Comparison of ENCODE assay signal across 18 mouse cellular contexts in genomic region chr13:35755655-35756283, GRCm38 (mm10).
A peak's percentile ranks its signal among the peaks of the same experiment; 100 is the strongest.
DNase-seq lines count a peak whose midpoint lies in the region; ATAC-seq and TF ChIP-seq lines count a peak whose summit lies in the region.
"Had no signal": no experiment of that assay in that cellular context is flagged by ENCODE, and none has a peak within 500 bp of the region (broad histone marks: within the 10 kb centered on the region; RNA-seq: fewer than 3 reads in every experiment).

No protein-coding gene starts in this region.

- TF ChIP-seq EP300 in MEL (IDR thresholded peaks at IDR 0.05; ENCODE audit: low read depth in 1 of 2, low read length in 2 of 2): peak; percentile 91 to 94

- TF ChIP-seq CTCF in MEL (IDR thresholded peaks at IDR 0.05 in 2 of 3, conservative IDR thresholded peaks at IDR 0.05 in 1 of 3; ENCODE audit: control insufficient read depth in 1 of 3, insufficient read depth in 1 of 3, low read depth in 2 of 3, low read length in 3 of 3, poor library complexity in 1 of 3, severe bottlenecking in 1 of 3): no peak

- H3K4me2 ChIP-seq in kidney, embryonic 16.5 days (replicated peaks; ENCODE audit: low read depth, low read length): no peak overlapping the region
- no peak overlapping the region for H3K4me2 ChIP-seq in intestine, embryonic 16.5 days (ENCODE audit: low read depth, low read length)
- H3K4me2 ChIP-seq: limb, embryonic 15.5 days; midbrain, embryonic 15.5 days; neural tube, embryonic 13.5 days had no signal

- no peak overlapping the region for H3K9ac ChIP-seq in kidney, embryonic 16.5 days (replicated peaks; ENCODE audit: low read length)
- peak overlapping the region; percentile 58 for H3K9ac ChIP-seq in MEL (ENCODE audit: control insufficient read depth, low read depth, low read length, poor library complexity, severe bottlenecking)
- H3K9ac ChIP-seq in intestine, embryonic 16.5 days (ENCODE audit: low read depth, low read length): no peak overlapping the region
- H3K9ac ChIP-seq: limb, embryonic 15.5 days; midbrain, embryonic 15.5 days; neural tube, embryonic 13.5 days had no signal

- TF ChIP-seq RAD21 in MEL (IDR thresholded peaks at IDR 0.05; ENCODE audit: low read depth, low read length): no peak

- DNase-seq in kidney, postnatal 10 days: no peak
- peak; percentile 89 for DNase-seq in MEL (ENCODE audit: low read depth, low spot score)
- no peak for DNase-seq in limb, embryonic 10.5 days (ENCODE audit: low spot score)
- DNase-seq in heart, adult 11 months: no peak
- no peak for DNase-seq in cerebellum, postnatal 10 days
- DNase-seq: cerebellum, adult 2 months; gastrocnemius, postnatal 36 days; heart, postnatal 10 days had no signal

- TF ChIP-seq POLR2A in MEL (IDR thresholded peaks at IDR 0.05; ENCODE audit: control insufficient read depth in 1 of 2, insufficient read depth in 1 of 2, low read depth in 1 of 2, low read length in 2 of 2, poor library complexity in 1 of 2): no peak; a peak in 1 of 4 replicates

- H3K36me3 ChIP-seq in kidney, embryonic 16.5 days (ENCODE audit: insufficient read depth, low read length): no peaks in the 10 kb centered on the region
- peaks cover 2 to 83% of the 10 kb centered on the region in 2 experiments; a peak in 2 of 4 replicates for H3K36me3 ChIP-seq in MEL (ENCODE audit: control insufficient read depth in 1 of 2, insufficient read depth in 2 of 2, low read length in 2 of 2)
- no peaks in the 10 kb centered on the region for H3K36me3 ChIP-seq in intestine, embryonic 16.5 days (ENCODE audit: control insufficient read depth, insufficient read depth, low read length)
- H3K36me3 ChIP-seq in limb, embryonic 10.5 days: no peaks in the 10 kb centered on the region
- H3K36me3 ChIP-seq: limb, embryonic 15.5 days; midbrain, embryonic 15.5 days; neural tube, embryonic 13.5 days had no signal

- no peak overlapping the region for H3K27ac ChIP-seq in kidney, embryonic 16.5 days (ENCODE audit: low read length)
- H3K27ac ChIP-seq in MEL (ENCODE audit: control insufficient read depth, low read depth, low read length): peak overlapping the region; percentile 99
- no peak overlapping the region for H3K27ac ChIP-seq in intestine, embryonic 16.5 days (ENCODE audit: low read length)
- H3K27ac ChIP-seq in limb, embryonic 10.5 days: no peak overlapping the region
- H3K27ac ChIP-seq: hindbrain, postnatal 0 days; left cerebral cortex, adult 2 months; limb, embryonic 15.5 days; midbrain, embryonic 15.5 days; neural tube, embryonic 13.5 days had no signal

- no peaks in the 10 kb centered on the region for H3K27me3 ChIP-seq in kidney, embryonic 16.5 days (ENCODE audit: insufficient read depth, low read length)
- no peaks in the 10 kb centered on the region for H3K27me3 ChIP-seq in MEL (ENCODE audit: control insufficient read depth in 1 of 2, insufficient read depth in 2 of 2, low read length in 2 of 2)
- H3K27me3 ChIP-seq in intestine, embryonic 16.5 days (replicated peaks; ENCODE audit: control insufficient read depth, insufficient read depth, low read length): no peaks in the 10 kb centered on the region
- H3K27me3 ChIP-seq in limb, embryonic 10.5 days (ENCODE audit: low read depth, poor library complexity, severe bottlenecking): no peaks in the 10 kb centered on the region
- H3K27me3 ChIP-seq: CH12.LX; limb, embryonic 15.5 days; midbrain, embryonic 15.5 days; neural tube, embryonic 13.5 days; Patski had no signal

- no peaks in the 10 kb centered on the region for H3K9me3 ChIP-seq in kidney, embryonic 16.5 days (ENCODE audit: low read length)
- H3K9me3 ChIP-seq in MEL (replicated peaks; ENCODE audit: insufficient read depth, low read length): no peaks in the 10 kb centered on the region
- H3K9me3 ChIP-seq in intestine, embryonic 16.5 days (ENCODE audit: control insufficient read depth, low read length): no peaks in the 10 kb centered on the region
- H3K9me3 ChIP-seq in limb, embryonic 10.5 days (replicated peaks): no peaks in the 10 kb centered on the region
- H3K9me3 ChIP-seq: limb, embryonic 15.5 days; midbrain, embryonic 15.5 days; neural tube, embryonic 13.5 days had no signal

- peaks cover 21% of the 10 kb centered on the region; the same call in 1 of the 2 replicates for H3K4me1 ChIP-seq in kidney, embryonic 16.5 days (ENCODE audit: insufficient read depth, low read length)
- H3K4me1 ChIP-seq in MEL (ENCODE audit: control insufficient read depth in 1 of 2, insufficient read depth in 2 of 2, low read length in 2 of 2): peaks cover 54 to 77% of the 10 kb centered on the region in 2 experiments
- peaks cover 12% of the 10 kb centered on the region for H3K4me1 ChIP-seq in intestine, embryonic 16.5 days (ENCODE audit: control insufficient read depth, insufficient read depth, low read length)
- H3K4me1 ChIP-seq in limb, embryonic 10.5 days: peaks cover 22% of the 10 kb centered on the region; the same call in 1 of the 2 replicates
- H3K4me1 ChIP-seq: midbrain, embryonic 15.5 days had no signal

- peaks cover 76% of the 10 kb centered on the region for H3K79me2 ChIP-seq in MEL (ENCODE audit: control insufficient read depth, insufficient read depth, low read length, poor library complexity)

- 27% methylated on average over 8 of the region's 8 CpGs for WGBS in kidney, embryonic 16.5 days
- WGBS in intestine, embryonic 16.5 days: 57% methylated on average over 8 of the region's 8 CpGs
- WGBS in limb, embryonic 10.5 days: 57% methylated on average over 8 of the region's 8 CpGs

- H3K4me3 ChIP-seq in kidney, embryonic 16.5 days (ENCODE audit: low read length): no peak overlapping the region
- H3K4me3 ChIP-seq in MEL (ENCODE audit: control insufficient read depth in 1 of 2, insufficient read depth in 1 of 2, low read depth in 2 of 2, low read length in 2 of 2): peak overlapping the region; percentile 26 to 44
- H3K4me3 ChIP-seq in intestine, embryonic 16.5 days (ENCODE audit: low read length): no peak overlapping the region
- H3K4me3 ChIP-seq in limb, embryonic 10.5 days: no peak overlapping the region
- H3K4me3 ChIP-seq: left cerebral cortex, adult 2 months; limb, embryonic 15.5 days; midbrain, embryonic 15.5 days; neural tube, embryonic 13.5 days had no signal

- peak; percentile 74 for ATAC-seq in kidney, embryonic 16.5 days (ENCODE audit: low FRiP score, low TSS enrichment)
- ATAC-seq in intestine, embryonic 16.5 days: peak; percentile 76
- peak; percentile 53 for ATAC-seq in megakaryocyte-erythroid progenitor cell, adult 5-6 weeks (replicated peaks; ENCODE audit: low FRiP score, low TSS enrichment, poor library complexity, severe bottlenecking)
- ATAC-seq: hindbrain, postnatal 0 days; midbrain, embryonic 15.5 days; Patski had no signal

TF ChIP-seq in MEL, 35 proteins besides CTCF, POLR2A, EP300 and RAD21 (continues in another document):
- TF ChIP-seq GABPA (IDR thresholded peaks at IDR 0.05; ENCODE audit: low read depth, low read length) (no peak), HCFC1 (IDR thresholded peaks at IDR 0.05; ENCODE audit: low read depth, low read length) (no peak), ZC3H11A (IDR thresholded peaks at IDR 0.05; ENCODE audit: low read depth, low read length) (no peak), TBP (IDR thresholded peaks at IDR 0.05; ENCODE audit: low read depth, low read length) (0 out of 2 replicates have a peak, but pooled peaks have one; percentile 50), MYB (IDR thresholded peaks at IDR 0.05; ENCODE audit: low read depth, low read length) (peak; percentile 55; the same call in 1 of the 2 replicates), SIN3A (IDR thresholded peaks at IDR 0.05; ENCODE audit: low read length) (peak; percentile 80), ETS1 (IDR thresholded peaks at IDR 0.05; ENCODE audit: low read depth, low read length) (peak; percentile 95), CHD2 (IDR thresholded peaks at IDR 0.05; ENCODE audit: low read length) (no peak), POLR2AphosphoS5 (IDR thresholded peaks at IDR 0.05; ENCODE audit: borderline replicate concordance, low read depth, low read length) (no peak), CHD1 (IDR thresholded peaks at IDR 0.05; ENCODE audit: low read depth, low read length) (no peak; the same call in 1 of the 2 replicates), NRF1 (IDR thresholded peaks at IDR 0.05; ENCODE audit: insufficient read depth, low read depth, low read length, poor library complexity, severe bottlenecking) (no peak), BHLHE40 (IDR thresholded peaks at IDR 0.05; ENCODE audit: borderline replicate concordance, low read depth, low read length) (peak; percentile 72; the same call in 1 of the 2 replicates), MAX (IDR thresholded peaks at IDR 0.05; ENCODE audit: low read length) (0 out of 2 replicates have a peak, but pooled peaks have one; percentile 6), USF2 (IDR thresholded peaks at IDR 0.05; ENCODE audit: borderline replicate concordance in 1 of 2, insufficient read depth in 1 of 2, low read depth in 1 of 2, low read length in 2 of 2) (no peak), POLR2AphosphoS2 (IDR thresholded peaks at IDR 0.05; ENCODE audit: low read length) (no peak; the same call in 1 of the 2 replicates), KAT2A (conservative IDR thresholded peaks at IDR 0.05; ENCODE audit: low read depth, low read length) (peak; percentile 41; the same call in 1 of the 2 replicates), RCOR1 (IDR thresholded peaks at IDR 0.05; ENCODE audit: low read depth, low read length) (peak; percentile 63; the same call in 1 of the 2 replicates), TAL1 (IDR thresholded peaks at IDR 0.05; ENCODE audit: low read length) (peak; percentile 67), ZKSCAN1 (IDR thresholded peaks at IDR 0.05; ENCODE audit: low read depth, low read length) (no peak), SMC3 (IDR thresholded peaks at IDR 0.05; ENCODE audit: low read depth, low read length) (no peak), MAFK (IDR thresholded peaks at IDR 0.05; ENCODE audit: borderline replicate concordance, low read depth, low read length) (no peak), JUND (IDR thresholded peaks at IDR 0.05; ENCODE audit: low read depth, low read length) (no peak), MAZ (IDR thresholded peaks at IDR 0.05; ENCODE audit: low read depth, low read length) (peak; percentile 76), GATA1 (IDR thresholded peaks at IDR 0.05; ENCODE audit: low read depth, low read length) (peak; percentile 93), MYC (IDR thresholded peaks at IDR 0.05; ENCODE audit: low read depth, low read length) (no peak), MXI1 (IDR thresholded peaks at IDR 0.05; ENCODE audit: low read depth, low read length) (peak; percentile 9; the same call in 1 of the 2 replicates), USF1 (IDR thresholded peaks at IDR 0.05; ENCODE audit: low read depth, low read length) (0 out of 2 replicates have a peak, but pooled peaks have one; percentile 11), MEF2A (IDR thresholded peaks at IDR 0.05; ENCODE audit: extremely low read depth, insufficient replicate concordance, low read depth, low read length, poor library complexity, severe bottlenecking) (no peak), ZNF384 (IDR thresholded peaks at IDR 0.05; ENCODE audit: low read depth, low read length) (0 out of 2 replicates have a peak, but pooled peaks have one; percentile 10)

Comparison
In these comparisons a context has a peak if more than half of its experiments do, and no peak if none do; other contexts are left out.
1. H3K4me3 ChIP-seq: peak in MEL (2 of 2); none in kidney, embryonic 16.5 days (single experiment), intestine, embryonic 16.5 days (single experiment) and limb, embryonic 10.5 days (single experiment).
2. Peak in every context shown above with its lines, with median percentiles within 50 percentile points of each other: ATAC-seq.